8 mouse cellular contexts compared by ENCODE assay signal in the genomic region with DNA sequence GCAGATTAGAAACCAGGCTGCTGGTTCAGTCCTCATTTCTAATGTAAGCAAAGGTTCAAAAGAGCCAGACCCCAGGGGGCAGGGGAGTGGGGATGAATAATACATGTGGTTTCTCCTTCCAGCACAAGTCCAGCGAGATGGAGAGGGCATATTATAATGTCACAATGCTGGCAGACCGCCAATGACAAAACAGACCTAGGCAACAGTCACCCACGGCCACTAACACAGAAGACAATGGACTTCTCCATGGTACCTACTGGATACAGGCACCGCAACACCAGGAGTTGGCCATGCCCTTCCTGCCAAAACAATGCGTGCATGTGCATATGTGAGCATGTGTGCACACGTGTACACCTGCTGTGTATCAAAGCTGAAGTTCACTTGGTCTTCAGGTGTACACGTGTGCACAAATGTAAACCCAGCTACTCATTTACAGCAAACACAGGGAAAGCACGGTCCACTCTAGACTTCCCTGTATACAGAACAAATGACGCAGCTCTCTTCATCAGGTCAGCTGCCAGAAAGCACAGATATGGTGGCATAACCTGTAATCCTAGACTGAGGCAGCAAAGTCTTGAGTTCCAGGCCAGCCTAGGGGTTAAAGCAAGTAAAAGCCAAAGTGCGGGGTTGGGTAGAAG. TPM values are rescaled to one million over a fixed set of nuclear protein-coding genes. Genes with fewer than 3 reads are reported as not detected.
DNase-seq lines count a peak whose midpoint lies in the region; ATAC-seq lines count a peak whose summit lies in the region.

No protein-coding gene starts in this region.

- peak; percentile 71 for DNase-seq in Muller cell, postnatal 12 days (ENCODE audit: inconsistent ontology term)
- DNase-seq in adrenal gland, postnatal 25 days: peak; percentile 65
- peak; percentile 67 for DNase-seq in kidney, adult 18-20 months
- DNase-seq in mesoderm, embryonic 11.5 days (ENCODE audit: low read depth, low spot score): peak; percentile 64
- no peak for DNase-seq in urinary bladder, postnatal 10 days (ENCODE audit: low spot score)
- no peak for DNase-seq in layer of hippocampus, postnatal 10 days (ENCODE audit: low spot score in 2 of 2)
- no peak for DNase-seq in gastrocnemius, postnatal 25 days

- no peak for ATAC-seq in erythroid progenitor cell, adult 5-6 weeks (replicated peaks; ENCODE audit: low FRiP score, poor library complexity, severe bottlenecking)

RNA-seq across cellular contexts. Expression of gene Sipa1l3, which starts 21.4 kb away (rescaled TPM):
- total RNA-seq in adrenal gland, postnatal 25 days (2021): 36.3 and 36.6 TPM in 2 replicates
- 2.5 and 4.2 TPM in 2 replicates for total RNA-seq in erythroid progenitor cell, adult 5-6 weeks (2015; ENCODE audit: low replicate concordance)
- total RNA-seq in erythroid progenitor cell, adult 5-6 weeks (2017; ENCODE audit: low replicate concordance): 1.3 and 15.3 TPM in 2 replicates
- total RNA-seq in layer of hippocampus, postnatal 10 days (2021): 100 to 1,000 TPM; 122 to 125 TPM
- 1 to 10 TPM; 7.3 to 8.1 TPM for total RNA-seq in gastrocnemius, postnatal 25 days (2021)

Comparison
In these comparisons a context has a peak if more than half of its experiments do, and no peak if none do; other contexts are left out.
1. DNase-seq: peak in Muller cell, postnatal 12 days (single experiment), adrenal gland, postnatal 25 days (single experiment), kidney, adult 18-20 months (single experiment) and mesoderm, embryonic 11.5 days (single experiment); none in urinary bladder, postnatal 10 days (single experiment), layer of hippocampus, postnatal 10 days (0 of 2) and gastrocnemius, postnatal 25 days (single experiment).